Mouse (Mus musculus): ENCODE results near the gene Lonrf3. TPM values are rescaled to one million over a fixed set of nuclear protein-coding genes. Genes with fewer than 3 reads are reported as not detected.

Lonrf3 gene
- total RNA-seq, 2 experiments from 2014 or later, result 15.8 to 20.4 TPM

GRCm38 (mm10) chrX:36392672-36393071, 64.5 kb downstream of the Lonrf3 start:
- no peak for TF ChIP-seq CTCF (IDR thresholded peaks at IDR 0.05)
- DNase-seq (ENCODE audit: extremely low spot score in 1 of 2, low spot score in 2 of 2), result peak in 1 of 2 experiments; percentile 24
- Histone ChIP-seq H3K27ac (no peak overlapping the region), H3K4me3 (no peak overlapping the region)
- intact Hi-C loops (cut with DNase I), result loop anchor here (1.0 to 5.0 kb wide), 2 partner anchors 65 to 166 kb away; partner anchors contain the start of gene Lonrf3

DNA sequence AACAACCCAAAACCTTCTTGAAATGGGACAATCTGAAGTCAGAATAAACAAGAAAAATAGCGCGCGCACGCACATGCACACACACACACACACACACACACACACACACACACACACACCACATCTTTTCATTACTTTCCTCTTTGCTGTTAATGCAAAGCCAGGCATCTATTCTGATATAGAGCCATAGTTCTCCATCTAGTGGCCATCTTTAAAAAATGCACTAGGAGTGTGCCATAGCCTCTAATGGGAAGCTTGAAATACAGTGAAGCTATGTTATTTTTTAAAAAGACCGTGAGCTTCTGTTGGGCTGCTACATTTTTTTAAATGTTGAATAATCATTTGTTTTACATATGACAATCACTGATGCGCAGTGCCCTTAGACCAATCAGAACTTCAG, 65.1 kb downstream of the Lonrf3 start:
- Histone ChIP-seq H3K4me3 (no peak overlapping the region), H3K27ac (no peak overlapping the region)
- no peak for DNase-seq (ENCODE audit: extremely low spot score in 1 of 2, low spot score in 2 of 2)
- TF ChIP-seq CTCF (IDR thresholded peaks at IDR 0.05), result peak; percentile 56
- intact Hi-C loops (cut with DNase I), result loop anchor here (1.0 to 5.0 kb wide), 2 partner anchors 66 to 167 kb away; partner anchors contain the start of gene Lonrf3

GRCm38 (mm10) chrX:36400980-36401379, 72.8 kb downstream of the Lonrf3 start, which contains the start of gene Gm6268:
TSS of gene Gm6268 (plus strand) at chrX:36401280.
- H3K4me3 ChIP-seq, result no peak within 1 kb of the TSS
- no peak within 1 kb of the TSS for H3K27ac ChIP-seq
- intact Hi-C loops (cut with DNase I), result no loop called here
- no peak for TF ChIP-seq CTCF (IDR thresholded peaks at IDR 0.05)
- DNase-seq (ENCODE audit: extremely low spot score in 1 of 2, low spot score in 2 of 2), result no peak

- TF ChIP-seq CTCF (IDR thresholded peaks at IDR 0.05), result peak; percentile 29
- no peak overlapping the region for H3K4me3 ChIP-seq
- intact Hi-C loops (cut with DNase I), result no loop called here
- H3K27ac ChIP-seq, result no peak overlapping the region
- no peak for DNase-seq (ENCODE audit: extremely low spot score in 1 of 2, low spot score in 2 of 2)
Observed at GRCm38 (mm10) chrX:36402316-36402715, 74.2 kb downstream of the Lonrf3 start.

Small RNAs within 50 kb of the gene (microRNA-seq; reads per million reads assigned to microRNA genes)
- 0 reads per million in 2 experiments for gene Gm44485

Other genes starting within 250 kb of the Lonrf3 start
- gene Il13ra1, start 216.2 kb upstream of the Lonrf3 start, total RNA-seq (2021), result 1 to 10 TPM; 3.8 to 4.3 TPM
- gene Zcchc12, start 132.4 kb upstream of the Lonrf3 start, total RNA-seq (2021), result 10 to 100 TPM; 55.3 to 72.1 TPM
- not detected for gene Gm6268, start 72.9 kb downstream of the Lonrf3 start, total RNA-seq (2021)
- gene Gm14569, start 163.5 kb downstream of the Lonrf3 start, total RNA-seq (2021), result not detected